Mouse (Mus musculus): ENCODE data around the gene Fgf3. TPM values are rescaled to one million over a fixed set of nuclear protein-coding genes. Genes with fewer than 3 reads are reported as not detected.
A peak's percentile ranks its signal among the peaks of the same experiment; 100 is the strongest.
"Not testable (repeated sequence)": the region's sequence is repeated elsewhere in the genome, so short reads cannot be mapped to it uniquely, and the experiment has no call there.

Gene Fgf3
- polyA plus RNA-seq, 1 experiment: 15.4 TPM

- DNase-seq (ENCODE audit: low read depth): peak; percentile 41
- TF ChIP-seq POLR2A (IDR thresholded peaks at IDR 0.05; ENCODE audit: borderline replicate concordance, extremely low read depth, insufficient read depth, insufficient read length, poor library complexity, severe bottlenecking) (no peak), CTCF (IDR thresholded peaks at IDR 0.05; ENCODE audit: borderline replicate concordance, extremely low read depth, insufficient read depth, insufficient read length) (no peak)
Measured at GRCm38 (mm10) chr7:144883106-144883505, 45.2 kb downstream of the Fgf3 start.

GRCm38 (mm10) chr7:144887672-144888071 is 49.8 kb downstream of the Fgf3 start:
- no peak for TF ChIP-seq POLR2A (IDR thresholded peaks at IDR 0.05; ENCODE audit: borderline replicate concordance, extremely low read depth, insufficient read depth, insufficient read length, poor library complexity, severe bottlenecking)
- peak; percentile 24; the same call in 1 of the 2 replicates for TF ChIP-seq CTCF (IDR thresholded peaks at IDR 0.05; ENCODE audit: borderline replicate concordance, extremely low read depth, insufficient read depth, insufficient read length)
- DNase-seq (ENCODE audit: low read depth): no peak

- no peak for TF ChIP-seq CTCF (IDR thresholded peaks at IDR 0.05; ENCODE audit: borderline replicate concordance, extremely low read depth, insufficient read depth, insufficient read length)
- TF ChIP-seq POLR2A (IDR thresholded peaks at IDR 0.05; ENCODE audit: borderline replicate concordance, extremely low read depth, insufficient read depth, insufficient read length, poor library complexity, severe bottlenecking): no peak
- DNase-seq (ENCODE audit: low read depth): peak; percentile 25
Measured at GRCm38 (mm10) chr7:144888564-144889299, 50.8 kb downstream of the Fgf3 start.

- not testable (repeated sequence) for DNase-seq (ENCODE audit: low read depth)
Measured at GRCm38 (mm10) chr7:144890661-144891060, 52.8 kb downstream of the Fgf3 start.

GRCm38 (mm10) chr7:144891863-144892262 is 54.0 kb downstream of the Fgf3 start:
- TF ChIP-seq CTCF (IDR thresholded peaks at IDR 0.05; ENCODE audit: borderline replicate concordance, extremely low read depth, insufficient read depth, insufficient read length) (no peak), POLR2A (IDR thresholded peaks at IDR 0.05; ENCODE audit: borderline replicate concordance, extremely low read depth, insufficient read depth, insufficient read length, poor library complexity, severe bottlenecking) (no peak)
- no peak for DNase-seq (ENCODE audit: low read depth)

- no peak for TF ChIP-seq CTCF (IDR thresholded peaks at IDR 0.05; ENCODE audit: borderline replicate concordance, extremely low read depth, insufficient read depth, insufficient read length)
- TF ChIP-seq POLR2A (IDR thresholded peaks at IDR 0.05; ENCODE audit: borderline replicate concordance, extremely low read depth, insufficient read depth, insufficient read length, poor library complexity, severe bottlenecking): no peak
- DNase-seq (ENCODE audit: low read depth): no peak
Measured at GRCm38 (mm10) chr7:144892322-144892721, 54.4 kb downstream of the Fgf3 start.

Other genes with a start within 250 kb of the Fgf3 start
- 12.9 and 13.4 TPM in 2 replicates for gene Ano1, start 86.1 kb upstream of the Fgf3 start, polyA plus RNA-seq (2012; rRNA removed)
- not detected in 2 replicates for gene Fgf4, start 9.3 kb downstream of the Fgf3 start, polyA plus RNA-seq (2012; rRNA removed)
- gene Fgf15, start 58.4 kb downstream of the Fgf3 start, polyA plus RNA-seq (2012; rRNA removed): 24.6 and 28.4 TPM in 2 replicates
- gene LTO1, start 77.0 kb downstream of the Fgf3 start, polyA plus RNA-seq (2012; rRNA removed): 40.7 and 42.2 TPM in 2 replicates
- 46.2 and 55.4 TPM in 2 replicates for gene Ccnd1, start 101.8 kb downstream of the Fgf3 start, polyA plus RNA-seq (2012; rRNA removed)